Mouse (Mus musculus) neural tube, embryonic 11.5 days (tissue): ENCODE measurements at regions not wholly inside any gene's neighbourhood (a gene's known extent, or its start where the extent isn't known, plus 50 kb on each side); places are given as distances from the start of the nearest gene placed in this dataset.

ENCODE experiments used
- ATAC-seq: fragments of 200-750 bp; cut with Nextera tagmentation; 2 replicates; pipeline ENCODE4 v1.8.0; 2017; ENCODE audit warnings: moderate number of reproducible peaks, mild to moderate bottlenecking, moderate TSS enrichment, moderate library complexity; ENCODE audit not compliant: insufficient read depth, low FRiP score, low TSS enrichment
- DNase-seq: peaks from one replicate; pipeline ENCODE4 v3.0.0-alpha.2; 2015; ENCODE audit warnings: low spot score
- H3K27ac ChIP-seq: fragments of 300-500 bp; sonication (generic); 2 replicates; pipeline ENCODE4 v1.5.1; 2014; ENCODE audit warnings: low read depth, mild to moderate bottlenecking, low read length
- H3K27me3 ChIP-seq: fragments of 300-500 bp; sonication (generic); 2 replicates; pipeline ENCODE4 v1.6.1; 2014; ENCODE audit warnings: mild to moderate bottlenecking, low read length, mixed read lengths; ENCODE audit not compliant: control insufficient read depth, insufficient read depth
- H3K36me3 ChIP-seq: fragments of 300-500 bp; sonication (generic); 2 replicates; pipeline ENCODE4 v1.6.1; 2014; ENCODE audit warnings: mild to moderate bottlenecking, low read length, moderate library complexity, mixed read lengths; ENCODE audit not compliant: control insufficient read depth, insufficient read depth
- H3K4me1 ChIP-seq: fragments of 300-500 bp; sonication (generic); 2 replicates; pipeline ENCODE4 v1.6.1; 2014; ENCODE audit warnings: low read length, mixed read lengths; ENCODE audit not compliant: control insufficient read depth, insufficient read depth
- H3K4me2 ChIP-seq: fragments of 300-500 bp; sonication (generic); 2 replicates; pipeline ENCODE4 v1.6.1; 2014; ENCODE audit warnings: low read depth, mild to moderate bottlenecking, moderate library complexity
- H3K4me3 ChIP-seq: fragments of 300-500 bp; sonication (generic); 2 replicates; pipeline ENCODE4 v1.5.1; 2014; ENCODE audit warnings: low read depth, low read length
- H3K9ac ChIP-seq: fragments of 300-500 bp; sonication (generic); 2 replicates; pipeline ENCODE4 v1.6.1; 2014; ENCODE audit warnings: mild to moderate bottlenecking, low read length
- H3K9me3 ChIP-seq: fragments of 300-500 bp; sonication (generic); 2 replicates; pipeline ENCODE4 v1.6.1; 2016; ENCODE audit warnings: low read length; ENCODE audit not compliant: control insufficient read depth
- WGBS: fragments of 180-500 bp; shearing (Covaris S2); extraction: QIAGEN DNeasy Blood & Tissue Kit; methylation state at CpG from one replicate; pipeline ENCODE4 v1.1.7; 2014; 5-methylcytosine and 5-hydroxymethylcytosine counted together

- 64% methylated on average over 5 of the region's 5 CpGs for WGBS
These were observed 265.9 kb upstream of the Zfp637 start for GRCm38 (mm10) chr6:117575057-117575456.

DNA sequence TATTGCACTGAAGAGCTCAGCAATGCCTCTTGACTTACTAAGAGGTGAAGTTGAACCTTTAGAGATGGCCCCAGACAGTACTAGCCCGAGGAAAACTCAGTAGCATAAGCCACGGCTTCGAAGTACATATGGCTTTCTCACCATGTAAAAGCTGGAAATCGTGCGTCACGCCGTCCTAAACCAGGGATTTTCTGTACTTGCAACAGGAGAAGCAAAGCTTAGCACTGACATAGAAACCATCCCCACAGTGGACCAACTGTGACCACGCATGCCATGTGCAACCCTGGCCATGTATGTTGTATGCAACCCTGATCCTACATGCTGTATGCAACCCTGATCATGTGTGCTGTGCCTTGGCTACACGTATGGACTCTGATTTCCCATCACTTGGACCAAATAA, 265.0 kb upstream of the Zfp637 start:
- Histone ChIP-seq H3K4me3 (no peak overlapping the region), H3K4me2 (no peak overlapping the region), H3K9me3 (no peaks in the 10 kb centered on the region), H3K27ac (no peak overlapping the region), H3K9ac (no peak overlapping the region), H3K27me3 (no peaks in the 10 kb centered on the region), H3K4me1 (no peaks in the 10 kb centered on the region), H3K36me3 (no peaks in the 10 kb centered on the region)
- ATAC-seq (no peak), DNase-seq (no peak)
- WGBS = 91% methylated on average over 9 of the region's 9 CpGs

More at GRCm38 (mm10) chr6:117575057-117575456, 265.9 kb upstream of the Zfp637 start:
- Histone ChIP-seq H3K9ac (no peak overlapping the region), H3K27me3 (no peaks in the 10 kb centered on the region), H3K4me2 (no peak overlapping the region), H3K4me3 (no peak overlapping the region), H3K27ac (no peak overlapping the region), H3K4me1 (no peaks in the 10 kb centered on the region), H3K36me3 (no peaks in the 10 kb centered on the region), H3K9me3 (no peaks in the 10 kb centered on the region)
- no peak for ATAC-seq
- DNase-seq = no peak

- no peak overlapping the region for H3K9ac ChIP-seq
- DNase-seq = no peak
- 85% methylated on average over 10 of the region's 10 CpGs for WGBS
- H3K4me1 ChIP-seq = no peaks in the 10 kb centered on the region
- no peak overlapping the region for H3K4me3 ChIP-seq
- no peaks in the 10 kb centered on the region for H3K9me3 ChIP-seq
- H3K27ac ChIP-seq = no peak overlapping the region
- H3K4me2 ChIP-seq = no peak overlapping the region
- H3K36me3 ChIP-seq = no peaks in the 10 kb centered on the region
- no peaks in the 10 kb centered on the region for H3K27me3 ChIP-seq
- no peak for ATAC-seq
These were observed 263.1 kb upstream of the Zfp637 start for GRCm38 (mm10) chr6:117577539-117578521.

GRCm38 (mm10) chr6:117580951-117581350, 260.0 kb upstream of the Zfp637 start:
- no peak for DNase-seq

GRCm38 (mm10) chr6:117583121-117583520, 257.9 kb upstream of the Zfp637 start:
- no peak overlapping the region for H3K4me3 ChIP-seq
- H3K27ac ChIP-seq = no peak overlapping the region
- H3K36me3 ChIP-seq = no peaks in the 10 kb centered on the region
- no peaks in the 10 kb centered on the region for H3K4me1 ChIP-seq
- DNase-seq (no peak), ATAC-seq (no peak)
- H3K27me3 ChIP-seq = no peaks in the 10 kb centered on the region
- no peak overlapping the region for H3K4me2 ChIP-seq
- H3K9ac ChIP-seq = no peak overlapping the region
- H3K9me3 ChIP-seq = no peaks in the 10 kb centered on the region
- WGBS = 91% methylated on average over 11 of the region's 11 CpGs

More at GRCm38 (mm10) chr6:117580951-117581350, 260.0 kb upstream of the Zfp637 start:
- H3K9me3 ChIP-seq = no peaks in the 10 kb centered on the region
- H3K4me2 ChIP-seq = no peak overlapping the region
- ATAC-seq = no peak
- no peaks in the 10 kb centered on the region for H3K36me3 ChIP-seq
- H3K9ac ChIP-seq = no peak overlapping the region
- H3K27ac ChIP-seq = no peak overlapping the region
- no peaks in the 10 kb centered on the region for H3K27me3 ChIP-seq
- no peaks in the 10 kb centered on the region for H3K4me1 ChIP-seq
- WGBS = 86% methylated on average over 2 of the region's 2 CpGs
- no peak overlapping the region for H3K4me3 ChIP-seq

DNA sequence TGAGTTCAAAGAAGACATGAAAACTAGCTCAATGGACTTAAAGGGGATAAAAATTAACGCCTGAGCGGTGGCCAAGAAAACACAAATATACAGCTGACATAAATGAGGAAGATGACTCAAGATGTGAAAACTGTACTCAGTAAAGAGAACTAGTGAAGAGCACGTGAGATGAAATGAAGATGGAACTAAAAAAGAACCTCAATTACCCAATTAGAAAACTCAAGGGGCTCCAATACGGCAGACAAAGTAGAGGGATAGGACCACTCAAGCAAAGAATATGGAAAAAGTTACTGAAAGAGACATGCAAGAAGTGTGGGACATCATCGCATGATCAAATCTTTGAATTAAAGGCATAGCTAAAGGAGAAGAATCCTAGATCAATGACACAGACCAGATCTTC, 256.4 kb upstream of the Zfp637 start:
- ATAC-seq (no peak), DNase-seq (no peak)
- Histone ChIP-seq H3K36me3 (no peaks in the 10 kb centered on the region), H3K27me3 (no peaks in the 10 kb centered on the region), H3K4me1 (no peaks in the 10 kb centered on the region), H3K4me2 (no peak overlapping the region), H3K9me3 (no peaks in the 10 kb centered on the region), H3K27ac (no peak overlapping the region), H3K4me3 (no peak overlapping the region), H3K9ac (no peak overlapping the region)
- WGBS = 96% methylated on average over 5 of the region's 5 CpGs

DNA sequence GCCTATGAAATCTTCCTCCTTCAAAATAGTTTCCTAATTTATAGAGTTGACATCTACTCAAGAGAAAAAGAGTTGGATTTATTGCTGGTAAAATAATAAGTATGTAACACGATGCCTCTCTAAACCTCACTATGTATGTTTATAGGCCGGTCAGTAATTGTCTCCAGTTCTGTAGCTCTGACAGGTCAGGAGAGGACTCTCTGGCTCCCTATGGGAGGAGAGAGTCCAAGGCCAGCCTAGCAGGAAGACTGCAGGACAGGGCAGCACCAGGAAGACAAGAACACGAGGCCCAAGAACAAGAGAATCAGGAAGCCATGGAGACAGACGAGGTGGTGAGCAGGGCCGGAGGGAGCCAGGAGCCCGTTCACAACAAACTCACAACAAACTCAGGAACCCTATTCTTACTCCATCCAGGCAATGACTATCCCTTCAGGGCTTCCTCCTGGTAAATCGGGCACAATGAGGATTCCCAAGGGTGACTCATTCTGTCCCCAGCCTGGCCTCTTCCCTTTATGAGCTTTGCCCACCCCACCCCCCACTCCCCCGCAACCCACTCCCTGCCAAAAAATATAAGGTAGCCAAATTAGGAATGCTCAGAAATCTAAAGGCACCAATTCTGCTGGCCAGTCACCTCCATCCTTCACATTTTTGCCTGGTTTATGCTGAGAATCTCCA, 244.7 kb upstream of the Zfp637 start:
- Histone ChIP-seq H3K36me3 (no peaks in the 10 kb centered on the region), H3K4me1 (no peaks in the 10 kb centered on the region), H3K27ac (no peak overlapping the region), H3K9ac (no peak overlapping the region), H3K4me2 (no peak overlapping the region), H3K27me3 (no peaks in the 10 kb centered on the region), H3K4me3 (no peak overlapping the region), H3K9me3 (no peaks in the 10 kb centered on the region)
- no peak for ATAC-seq
- DNase-seq = no peak
- WGBS = 83% methylated on average over 8 of the region's 8 CpGs

- H3K9me3 ChIP-seq = no peaks in the 10 kb centered on the region; the same call in 1 of the 2 replicates
- H3K4me2 ChIP-seq = no peak overlapping the region
- WGBS = 92% methylated on average over 2 of the region's 2 CpGs
- no peaks in the 10 kb centered on the region for H3K4me1 ChIP-seq
- DNase-seq = no peak
- H3K27ac ChIP-seq = no peak overlapping the region
- H3K36me3 ChIP-seq = no peaks in the 10 kb centered on the region
- H3K9ac ChIP-seq = no peak overlapping the region
- H3K4me3 ChIP-seq = no peak overlapping the region
- no peak for ATAC-seq
- no peaks in the 10 kb centered on the region for H3K27me3 ChIP-seq
These were observed 236.1 kb upstream of the Zfp637 start for GRCm38 (mm10) chr6:117604834-117605233.
